Mouse (Mus musculus): Measurements from ENCODE around the gene Clmn. TPM values are rescaled to one million over a fixed set of nuclear protein-coding genes. Genes with fewer than 3 reads are reported as not detected.
A peak's percentile ranks its signal among the peaks of the same experiment; 100 is the strongest.
"Not testable (repeated sequence)": the region's sequence is repeated elsewhere in the genome, so short reads cannot be mapped to it uniquely, and the experiment has no call there.

Clmn gene
- polyA plus RNA-seq, 1 experiment from 2014 or later: 2.0 TPM

GRCm38 (mm10) chr12:104834772-104835171 is 30.1 kb downstream of the Clmn start:
- ATAC-seq (no peak), DNase-seq (ENCODE audit: low spot score) (no peak)
- Histone ChIP-seq H3K4me1 (ENCODE audit: insufficient read depth, low read depth, low read length) (no peaks in the 10 kb centered on the region), H3K9ac (replicated peaks; ENCODE audit: low read depth) (no peak overlapping the region), H3K36me3 (ENCODE audit: insufficient read depth, low read length) (no peaks in the 10 kb centered on the region), H3K4me3 (ENCODE audit: low read depth, low read length) (no peak overlapping the region), H3K4me2 (replicated peaks; ENCODE audit: low read depth, low read length) (no peak overlapping the region), H3K27ac (ENCODE audit: low read length) (no peak overlapping the region), H3K27me3 (replicated peaks; ENCODE audit: insufficient read depth, low read length) (no peaks in the 10 kb centered on the region), H3K9me3 (ENCODE audit: low read length) (no peaks in the 10 kb centered on the region)
- WGBS: 71% methylated on average over 4 of the region's 4 CpGs
- no peak for TF ChIP-seq EP300 (IDR thresholded peaks at IDR 0.05)
- no peak for TF ChIP-seq CTCF (IDR thresholded peaks at IDR 0.05)

GRCm38 (mm10) chr12:104830666-104831435 is 34.0 kb downstream of the Clmn start:
- ATAC-seq: no peak
- no peak overlapping the region for H3K4me3 ChIP-seq (ENCODE audit: low read depth, low read length)
- no peaks in the 10 kb centered on the region for H3K27me3 ChIP-seq (replicated peaks; ENCODE audit: insufficient read depth, low read length)
- H3K9me3 ChIP-seq (ENCODE audit: low read length): no peaks in the 10 kb centered on the region
- no peak for DNase-seq (ENCODE audit: low spot score)
- no peaks in the 10 kb centered on the region for H3K4me1 ChIP-seq (ENCODE audit: insufficient read depth, low read depth, low read length)
- H3K36me3 ChIP-seq (ENCODE audit: insufficient read depth, low read length): no peaks in the 10 kb centered on the region
- 82% methylated on average over 17 of the region's 17 CpGs for WGBS
- H3K4me2 ChIP-seq (replicated peaks; ENCODE audit: low read depth, low read length): no peak overlapping the region
- no peak overlapping the region for H3K9ac ChIP-seq (replicated peaks; ENCODE audit: low read depth)
- no peak overlapping the region for H3K27ac ChIP-seq (ENCODE audit: low read length)
- TF ChIP-seq CTCF (IDR thresholded peaks at IDR 0.05) (no peak), EP300 (IDR thresholded peaks at IDR 0.05) (no peak)

DNA sequence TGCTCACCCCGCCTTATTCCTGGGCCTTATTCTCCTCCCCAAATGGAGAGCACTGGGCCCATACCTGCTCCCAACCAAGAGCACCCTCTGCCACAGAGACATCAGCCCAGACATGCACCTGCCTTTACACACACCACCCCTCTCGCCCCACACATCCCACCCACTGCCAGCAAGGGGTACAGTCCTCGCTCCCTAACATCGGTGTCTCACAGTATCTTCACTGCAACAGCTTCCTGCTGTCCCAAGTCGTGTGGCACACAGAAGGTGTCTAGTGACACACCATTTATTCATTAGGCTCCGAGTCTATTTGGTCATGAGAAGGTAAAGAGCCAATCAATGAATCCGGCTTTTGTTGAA is 34.6 kb downstream of the Clmn start:
- Histone ChIP-seq H3K4me2 (replicated peaks; ENCODE audit: low read depth, low read length) (no peak overlapping the region), H3K4me3 (ENCODE audit: low read depth, low read length) (no peak overlapping the region), H3K36me3 (ENCODE audit: insufficient read depth, low read length) (no peaks in the 10 kb centered on the region), H3K9me3 (ENCODE audit: low read length) (no peaks in the 10 kb centered on the region), H3K27ac (ENCODE audit: low read length) (no peak overlapping the region), H3K27me3 (replicated peaks; ENCODE audit: insufficient read depth, low read length) (no peaks in the 10 kb centered on the region), H3K4me1 (ENCODE audit: insufficient read depth, low read depth, low read length) (peaks cover 3% of the 10 kb centered on the region; the same call in 1 of the 2 replicates), H3K9ac (replicated peaks; ENCODE audit: low read depth) (no peak overlapping the region)
- TF ChIP-seq CTCF (IDR thresholded peaks at IDR 0.05) (no peak), EP300 (IDR thresholded peaks at IDR 0.05) (no peak)
- 67% methylated on average over 7 of the region's 7 CpGs for WGBS
- ATAC-seq (no peak), DNase-seq (ENCODE audit: low spot score) (no peak)

DNA sequence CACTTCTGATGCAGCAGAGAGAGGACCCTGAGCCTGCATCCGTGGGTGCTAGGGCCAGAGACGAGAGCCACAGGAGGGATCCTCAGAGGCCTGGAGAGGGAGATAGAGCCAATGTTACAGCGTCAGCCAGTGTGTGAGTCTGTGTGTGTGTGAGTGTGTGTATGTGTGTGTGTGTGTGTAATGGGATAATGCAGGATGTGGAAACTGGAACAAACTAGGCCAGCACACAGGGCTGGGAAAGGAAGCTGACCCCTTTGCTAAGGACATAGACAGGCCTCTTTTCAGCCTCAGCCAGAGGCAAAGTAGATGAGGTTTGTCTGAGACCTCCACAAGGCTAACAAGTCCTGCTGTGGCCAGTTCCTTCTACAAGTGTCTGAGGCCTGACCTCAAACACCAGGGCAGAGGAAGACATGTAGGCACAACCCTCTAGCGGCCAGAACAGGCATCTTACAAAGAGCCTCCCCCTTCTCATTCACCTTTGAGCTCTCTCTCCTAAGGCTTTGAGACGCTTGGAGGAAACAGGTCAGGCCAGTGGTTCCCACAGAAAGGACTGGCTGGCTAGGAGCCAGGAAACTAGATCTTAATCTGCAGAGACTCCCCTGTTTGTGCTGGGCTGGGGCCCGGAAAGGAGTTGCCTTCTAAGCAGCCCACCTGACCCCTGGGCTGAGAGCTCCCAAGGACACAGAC is 35.1 kb downstream of the Clmn start:
- 38% methylated on average over 5 of the region's 6 CpGs for WGBS
- Histone ChIP-seq H3K4me3 (ENCODE audit: low read depth, low read length) (no peak overlapping the region), H3K9ac (replicated peaks; ENCODE audit: low read depth) (no peak overlapping the region), H3K4me1 (ENCODE audit: insufficient read depth, low read depth, low read length) (peaks cover 4% of the 10 kb centered on the region; the same call in 1 of the 2 replicates), H3K27ac (ENCODE audit: low read length) (no peak overlapping the region), H3K9me3 (ENCODE audit: low read length) (no peaks in the 10 kb centered on the region), H3K27me3 (replicated peaks; ENCODE audit: insufficient read depth, low read length) (no peaks in the 10 kb centered on the region), H3K36me3 (ENCODE audit: insufficient read depth, low read length) (no peaks in the 10 kb centered on the region), H3K4me2 (replicated peaks; ENCODE audit: low read depth, low read length) (no peak overlapping the region)
- ATAC-seq (peak; percentile 86), DNase-seq (ENCODE audit: low spot score) (peak; percentile 82)
- TF ChIP-seq EP300 (IDR thresholded peaks at IDR 0.05) (no peak), CTCF (IDR thresholded peaks at IDR 0.05) (peak; percentile 71)

- ATAC-seq; H3K9ac ChIP-seq (replicated peaks; ENCODE audit: low read depth); H3K4me3 ChIP-seq (ENCODE audit: low read depth, low read length); H3K36me3 ChIP-seq (ENCODE audit: insufficient read depth, low read length); H3K27ac ChIP-seq (ENCODE audit: low read length); H3K27me3 ChIP-seq (replicated peaks; ENCODE audit: insufficient read depth, low read length); H3K4me2 ChIP-seq (replicated peaks; ENCODE audit: low read depth, low read length); DNase-seq (ENCODE audit: low spot score); H3K9me3 ChIP-seq (ENCODE audit: low read length): not testable (repeated sequence)
- peaks cover 12% of the 10 kb centered on the region; the same call in 1 of the 2 replicates for H3K4me1 ChIP-seq (ENCODE audit: insufficient read depth, low read depth, low read length)
- 70% methylated on average over 4 of the region's 4 CpGs for WGBS
These were observed 35.9 kb downstream of the Clmn start for GRCm38 (mm10) chr12:104828986-104829385.

DNA sequence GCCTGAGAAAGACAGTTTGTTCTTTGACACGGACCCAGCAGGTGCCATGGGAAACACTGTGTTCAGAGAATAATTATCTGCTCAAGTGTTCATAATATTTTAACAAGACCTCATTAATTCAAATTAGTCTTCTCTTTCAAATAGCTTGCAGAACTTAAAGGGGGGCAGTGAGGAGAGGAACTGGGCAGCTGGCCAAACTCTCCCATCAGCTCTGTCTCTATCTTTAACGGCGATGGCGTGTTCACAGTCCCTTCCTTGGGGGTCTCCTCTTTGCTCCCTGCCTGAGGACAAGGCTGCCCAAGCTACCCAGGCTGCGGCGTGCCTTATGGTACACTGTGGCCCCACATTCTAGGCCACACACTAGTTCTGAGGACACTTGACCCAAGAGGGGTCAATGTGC is 37.2 kb downstream of the Clmn start:
- no peak for DNase-seq (ENCODE audit: low spot score)
- Histone ChIP-seq H3K4me2 (replicated peaks; ENCODE audit: low read depth, low read length) (no peak overlapping the region), H3K4me3 (ENCODE audit: low read depth, low read length) (no peak overlapping the region), H3K9ac (replicated peaks; ENCODE audit: low read depth) (no peak overlapping the region), H3K4me1 (ENCODE audit: insufficient read depth, low read depth, low read length) (peaks cover 15% of the 10 kb centered on the region; the same call in 1 of the 2 replicates), H3K9me3 (ENCODE audit: low read length) (no peaks in the 10 kb centered on the region), H3K27ac (ENCODE audit: low read length) (no peak overlapping the region), H3K36me3 (ENCODE audit: insufficient read depth, low read length) (no peaks in the 10 kb centered on the region), H3K27me3 (replicated peaks; ENCODE audit: insufficient read depth, low read length) (no peaks in the 10 kb centered on the region)
- ATAC-seq: no peak
- TF ChIP-seq EP300 (IDR thresholded peaks at IDR 0.05): no peak
- no peak for TF ChIP-seq CTCF (IDR thresholded peaks at IDR 0.05)
- 48% methylated on average over 6 of the region's 6 CpGs for WGBS
